Mouse (Mus musculus) right cerebral cortex, postnatal 14 days (tissue): Measurements from ENCODE around the gene Mnx1.

Source experiments
- DNase-seq: peaks from one replicate; pipeline ENCODE4 v3.0.0; 2022

The Mnx1 gene

DNA sequence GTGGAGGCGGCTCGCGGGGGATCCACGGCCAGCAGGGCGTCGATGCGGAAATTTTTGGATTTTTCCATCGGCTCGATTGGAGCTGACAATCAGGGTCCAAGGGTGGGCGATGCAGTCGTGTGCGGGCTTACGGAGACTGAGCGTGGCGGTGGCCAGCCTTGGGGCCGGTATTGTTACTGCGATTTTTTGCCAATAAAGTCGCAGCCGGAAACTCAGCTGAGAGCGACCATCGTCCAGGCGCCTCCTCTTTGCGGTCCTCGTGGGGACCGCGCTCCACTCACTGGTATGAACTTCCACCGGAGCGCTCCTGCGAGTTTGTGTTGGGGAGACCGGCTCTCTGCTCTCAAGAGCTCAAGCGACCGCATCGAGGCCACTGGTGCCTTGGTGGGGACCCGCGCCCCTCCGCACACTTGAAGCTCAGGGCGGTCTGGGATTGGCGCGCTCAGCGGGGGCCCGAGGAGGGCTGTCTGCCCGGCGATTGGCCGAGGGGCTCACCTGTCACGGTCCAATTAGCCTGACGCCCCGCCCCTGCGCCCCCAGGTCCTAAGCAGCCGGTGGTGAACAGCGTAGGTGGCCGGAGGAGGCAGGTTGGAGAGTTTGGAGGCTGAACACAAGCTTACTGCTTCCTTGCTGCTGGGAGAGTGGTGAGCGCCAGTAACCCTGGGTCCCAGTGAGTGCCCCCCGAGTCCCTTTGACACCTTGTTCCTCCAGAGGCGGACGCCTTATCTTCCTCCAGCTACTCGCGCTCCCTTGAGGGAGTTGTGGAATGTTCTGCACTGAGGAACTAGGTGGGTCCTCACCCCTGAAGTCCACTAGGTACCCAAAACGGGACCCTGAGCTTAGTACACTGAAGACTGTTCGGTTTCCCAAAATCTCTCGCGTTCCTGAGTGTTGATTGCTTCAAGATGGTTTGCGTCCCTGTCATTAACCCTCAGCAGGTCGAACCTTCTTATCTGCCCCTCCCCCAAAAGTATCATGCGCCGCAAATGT, at the start of gene Mnx1:
Gene Mnx1, minus strand, starts transcription at position 263 of the 990 bp plus-strand sequence.
- DNase-seq = no peak

DNA sequence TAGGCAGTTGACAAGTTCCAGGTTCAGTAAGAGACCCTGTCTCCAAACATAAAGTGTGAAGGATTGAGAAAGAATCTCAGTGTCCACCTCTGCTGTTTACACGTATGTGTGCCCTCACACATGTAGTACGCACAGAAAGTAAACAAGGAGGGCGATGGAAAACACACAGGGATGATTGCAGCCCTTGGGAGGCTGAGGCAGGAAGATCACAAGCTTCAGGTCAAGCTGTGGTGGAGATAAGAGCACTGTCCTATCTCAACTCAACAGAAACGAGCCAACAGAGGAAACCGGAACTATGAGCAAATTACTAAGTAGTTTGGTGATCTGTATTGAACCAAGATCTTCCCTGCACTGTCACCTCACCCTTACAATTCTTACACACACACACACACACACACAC, 38.2 kb upstream of the Mnx1 start:
- no peak for DNase-seq

DNA sequence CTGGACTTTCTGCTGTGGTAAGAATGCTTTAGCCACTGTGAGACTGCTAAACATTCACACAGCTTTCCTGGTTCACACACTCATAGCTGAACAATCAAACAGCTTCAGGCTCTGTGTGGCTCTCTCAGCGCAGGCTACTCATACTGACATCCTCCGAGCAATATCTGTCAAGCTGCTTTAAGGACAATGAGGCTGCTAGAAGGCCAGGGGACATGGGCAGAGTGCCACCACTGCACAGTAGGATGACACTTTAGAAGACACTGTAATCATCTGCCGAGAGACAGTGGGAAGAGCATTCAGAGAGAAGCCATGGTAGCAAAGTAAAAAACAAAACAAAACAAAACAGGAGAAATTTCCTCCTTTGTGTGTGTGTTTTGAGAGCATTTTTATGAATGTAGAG, 37.6 kb upstream of the Mnx1 start:
- no peak for DNase-seq

DNA sequence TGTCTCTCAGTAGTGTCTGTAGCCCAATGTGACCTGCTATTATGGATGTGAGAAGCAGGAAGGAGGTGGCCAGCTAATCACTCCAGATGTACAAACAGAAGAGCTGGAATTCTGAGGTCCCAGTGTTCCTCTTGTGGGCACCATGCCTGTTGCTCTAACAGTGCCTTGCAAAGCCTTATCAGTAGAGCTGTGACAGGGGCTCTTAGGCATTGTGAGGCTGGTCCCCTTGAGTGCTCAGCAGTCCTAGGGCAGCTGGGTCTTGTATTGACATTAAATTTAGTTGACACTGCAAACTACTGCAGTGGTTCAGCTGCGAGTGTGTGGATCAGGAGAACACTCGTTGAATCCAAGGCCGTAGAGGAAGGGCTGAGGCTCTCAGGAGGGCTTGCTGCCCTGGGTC, 28.7 kb upstream of the Mnx1 start:
- no peak for DNase-seq

DNA sequence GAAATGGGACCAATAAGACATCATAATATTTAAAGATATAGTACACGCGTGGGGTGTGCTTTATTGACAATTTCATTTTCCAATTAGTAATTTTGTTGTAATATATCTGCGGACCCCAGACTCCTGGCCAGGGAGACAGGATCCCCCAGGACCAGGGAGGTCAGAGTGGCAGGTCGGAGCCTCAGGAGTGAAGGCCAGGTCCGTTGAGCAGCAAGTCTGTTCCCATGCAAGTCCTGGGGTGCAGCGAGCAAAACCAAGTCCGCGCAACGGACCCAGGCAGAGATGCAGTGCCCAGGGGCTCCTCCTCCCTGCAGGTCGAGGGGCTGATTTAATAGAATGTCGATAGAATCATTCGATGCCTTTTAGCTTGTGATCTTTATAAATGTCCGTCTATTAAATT, 9.1 kb upstream of the Mnx1 start:
- DNase-seq = no peak

DNA sequence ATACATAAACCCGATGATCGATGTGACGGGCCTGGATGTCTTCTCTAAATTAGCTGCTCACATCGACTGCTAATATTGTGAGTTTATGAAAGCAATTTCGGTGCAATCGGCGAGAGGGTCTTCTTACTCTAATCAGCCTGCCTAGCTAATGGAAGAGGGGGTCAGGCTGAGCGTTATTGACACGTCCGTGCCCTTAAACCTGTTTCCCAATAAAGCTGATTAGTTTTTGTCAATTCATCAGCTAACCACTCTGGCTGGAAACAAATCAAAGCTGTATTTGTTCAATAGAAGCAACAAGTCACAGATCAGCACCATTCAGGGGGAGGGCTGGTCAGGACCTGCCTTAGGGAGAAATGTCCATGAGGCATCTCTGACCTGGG, 7.7 kb upstream of the Mnx1 start:
- no peak for DNase-seq

DNA sequence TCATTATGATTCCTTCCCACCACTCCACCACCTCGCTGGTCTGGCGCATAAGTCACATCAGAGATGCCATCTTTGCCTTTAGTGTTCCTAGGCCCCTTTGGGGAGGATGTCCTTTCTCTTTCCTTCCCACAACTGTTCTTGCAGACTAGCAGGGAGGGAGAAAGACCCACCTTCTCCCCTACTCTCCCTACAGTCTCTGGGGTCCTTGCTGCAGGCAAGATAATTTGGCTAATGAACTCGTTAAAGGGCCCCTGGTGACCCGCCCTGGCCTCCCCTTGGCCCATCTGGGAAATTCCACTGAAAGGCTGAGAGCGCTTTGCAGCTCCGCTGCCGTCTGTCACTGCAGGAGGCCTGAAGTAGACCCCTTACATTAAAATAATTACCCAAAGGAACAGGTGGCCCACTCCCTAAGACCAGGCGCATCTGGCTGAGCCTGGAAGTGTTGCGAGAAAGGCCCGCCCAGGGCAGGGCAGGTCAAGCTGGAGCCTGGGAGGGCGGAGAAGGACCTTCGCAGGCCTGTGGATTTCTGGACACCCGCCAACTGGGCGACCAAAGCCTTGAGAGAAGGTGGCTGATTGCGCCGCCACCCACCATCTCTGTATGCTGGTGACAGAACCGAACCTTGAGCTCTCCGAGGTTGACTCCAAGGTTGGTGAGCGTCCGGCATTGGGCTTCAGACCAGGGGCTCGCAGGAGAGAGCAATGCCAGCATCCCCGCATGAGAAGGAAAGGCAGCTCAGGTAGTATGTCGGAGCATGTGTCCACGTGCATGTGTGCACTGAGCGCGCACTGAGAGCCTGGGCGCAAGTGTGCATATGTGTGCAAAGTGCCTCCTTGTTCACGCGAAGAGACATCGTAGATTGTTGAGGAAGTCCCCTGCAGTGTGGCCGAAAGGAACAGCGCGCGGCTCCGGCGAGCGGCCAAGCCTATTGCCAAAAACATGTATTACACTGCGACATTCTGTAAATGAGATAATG, 7.0 kb upstream of the Mnx1 start:
- DNase-seq = no peak

DNA sequence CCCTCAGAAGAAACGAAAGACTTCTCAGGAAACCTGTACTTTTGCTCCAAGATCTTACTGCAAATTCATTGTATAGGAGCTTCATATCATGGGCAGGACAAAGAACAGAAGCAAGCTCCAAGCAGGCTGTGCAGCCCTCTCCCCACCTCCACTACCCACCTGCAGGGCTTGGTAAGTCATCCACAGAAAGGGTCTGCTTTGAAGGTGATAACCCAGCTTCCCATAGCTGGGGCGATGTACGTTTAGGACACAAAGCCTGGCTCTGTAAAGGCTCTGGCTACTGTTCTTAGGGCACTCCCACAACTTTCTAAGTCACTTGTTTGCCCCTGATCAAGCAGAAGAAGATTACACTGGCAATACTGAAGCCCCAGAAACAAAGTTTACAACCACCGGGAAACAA, 5.5 kb upstream of the Mnx1 start:
- DNase-seq = no peak

DNA sequence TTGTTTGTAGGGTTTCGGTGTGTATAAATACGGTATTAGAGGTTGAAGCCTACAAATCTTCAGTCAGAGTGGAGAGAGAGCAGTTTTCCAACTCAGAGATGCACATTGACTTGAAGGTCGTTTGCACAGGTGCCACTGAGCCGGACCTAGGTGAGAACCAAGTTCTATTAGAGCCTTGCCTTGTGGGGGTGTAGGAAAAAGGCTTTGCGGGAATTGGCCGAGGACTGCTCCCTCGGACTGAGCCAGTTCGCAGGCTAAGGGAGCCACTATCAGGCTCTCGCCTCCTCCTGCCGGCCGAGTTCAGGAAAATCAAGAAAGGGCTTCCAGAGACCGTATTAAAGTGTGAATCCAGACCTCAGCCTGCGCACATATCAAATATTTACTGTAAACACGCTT, 926 bp upstream of the Mnx1 start:
- no peak for DNase-seq

DNA sequence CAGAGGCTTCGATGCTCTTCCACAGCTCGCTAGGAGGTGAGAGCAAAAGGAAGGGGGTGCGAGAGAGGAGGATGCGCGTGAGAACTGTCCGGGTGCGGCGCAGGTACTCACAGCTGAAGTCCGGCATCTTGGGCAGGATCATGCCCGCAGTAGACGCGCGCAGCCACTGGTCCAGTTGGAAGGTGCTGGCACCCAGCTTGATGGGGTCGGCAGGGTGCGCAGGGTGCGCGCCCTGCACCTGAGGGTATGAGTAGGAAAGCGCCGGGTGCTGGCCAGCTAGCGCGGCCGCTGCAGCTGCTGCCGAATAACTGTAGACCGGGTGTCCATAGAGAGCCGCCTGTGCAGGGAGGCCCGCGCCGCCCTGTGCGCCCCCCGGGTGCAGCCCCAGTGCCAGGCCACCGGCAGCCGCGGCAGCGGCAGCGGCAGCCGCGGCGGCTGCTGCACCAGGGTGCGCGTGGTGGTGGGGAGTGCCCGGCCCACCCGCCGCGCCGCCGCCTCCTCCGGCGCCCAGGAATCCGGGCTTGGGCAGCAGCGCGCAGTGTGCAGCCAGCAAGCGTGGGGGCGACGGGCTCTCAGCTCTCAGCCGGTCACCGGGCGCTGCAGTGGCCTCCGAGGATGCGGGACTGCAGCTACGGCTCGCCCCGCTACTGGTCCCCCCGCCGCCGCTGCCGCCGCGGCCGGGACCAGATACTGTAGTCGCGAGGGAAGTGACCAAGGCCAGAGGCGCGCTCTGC, 629 bp downstream of the Mnx1 start:
- DNase-seq = no peak

DNA sequence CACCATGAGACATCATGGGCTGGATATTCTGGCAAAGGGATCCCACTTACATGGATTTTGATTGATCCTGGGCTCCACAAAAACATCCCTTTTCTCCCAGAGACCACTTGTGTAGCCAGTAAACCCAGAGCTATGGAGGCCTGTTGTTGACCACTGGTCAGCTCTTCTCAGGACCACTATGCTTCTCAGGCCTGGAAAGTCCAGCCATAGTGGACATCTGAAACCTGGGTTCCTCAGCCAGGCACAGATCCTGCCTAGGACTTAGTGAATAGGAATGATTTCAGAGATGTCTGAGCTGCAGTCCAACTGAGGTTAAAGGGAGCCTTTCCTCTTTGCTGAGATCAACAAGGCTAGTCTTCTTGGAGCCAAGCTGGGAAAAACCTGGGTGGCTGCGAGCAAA, 2.2 kb downstream of the Mnx1 start:
- no peak for DNase-seq

DNA sequence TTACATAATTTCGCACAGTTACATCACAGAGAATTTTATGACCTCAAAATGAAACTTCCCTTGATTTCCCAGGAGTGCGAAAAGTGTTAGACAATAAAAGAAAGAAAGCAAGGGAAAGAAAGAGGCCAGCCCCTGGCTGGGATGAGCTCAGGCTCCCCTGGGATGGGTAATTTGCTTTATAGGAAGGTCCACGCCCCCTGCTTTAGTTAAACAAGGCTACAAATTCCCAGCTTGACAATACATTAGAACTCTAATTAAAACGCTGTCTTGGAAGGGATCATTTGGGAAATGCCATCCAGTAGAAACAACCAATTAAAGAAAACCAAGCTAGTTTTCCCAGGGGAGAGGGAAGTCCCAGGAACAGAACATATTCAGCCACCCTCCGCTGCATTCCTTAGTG, 2.7 kb downstream of the Mnx1 start:
- DNase-seq = no peak

DNA sequence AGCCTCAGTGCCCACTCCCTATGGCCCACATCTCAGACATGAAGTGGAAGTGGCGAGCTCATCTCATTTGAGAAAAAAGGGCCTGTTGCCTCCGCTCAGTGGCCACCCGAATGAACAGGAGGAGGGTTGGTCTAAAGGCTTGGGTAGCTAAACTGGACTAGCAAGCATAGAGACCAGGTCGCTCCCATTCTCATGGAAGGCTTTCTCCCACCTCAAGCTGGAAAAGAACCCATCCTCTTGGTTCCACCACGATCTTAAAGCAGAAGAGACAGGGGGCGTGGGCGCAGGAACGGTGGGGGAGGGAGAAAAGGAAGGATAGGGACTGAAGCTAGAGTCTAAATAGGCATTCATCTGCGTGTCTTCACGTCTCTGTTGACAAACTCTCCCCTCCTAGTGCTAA, 3.2 kb downstream of the Mnx1 start:
- DNase-seq = no peak

DNA sequence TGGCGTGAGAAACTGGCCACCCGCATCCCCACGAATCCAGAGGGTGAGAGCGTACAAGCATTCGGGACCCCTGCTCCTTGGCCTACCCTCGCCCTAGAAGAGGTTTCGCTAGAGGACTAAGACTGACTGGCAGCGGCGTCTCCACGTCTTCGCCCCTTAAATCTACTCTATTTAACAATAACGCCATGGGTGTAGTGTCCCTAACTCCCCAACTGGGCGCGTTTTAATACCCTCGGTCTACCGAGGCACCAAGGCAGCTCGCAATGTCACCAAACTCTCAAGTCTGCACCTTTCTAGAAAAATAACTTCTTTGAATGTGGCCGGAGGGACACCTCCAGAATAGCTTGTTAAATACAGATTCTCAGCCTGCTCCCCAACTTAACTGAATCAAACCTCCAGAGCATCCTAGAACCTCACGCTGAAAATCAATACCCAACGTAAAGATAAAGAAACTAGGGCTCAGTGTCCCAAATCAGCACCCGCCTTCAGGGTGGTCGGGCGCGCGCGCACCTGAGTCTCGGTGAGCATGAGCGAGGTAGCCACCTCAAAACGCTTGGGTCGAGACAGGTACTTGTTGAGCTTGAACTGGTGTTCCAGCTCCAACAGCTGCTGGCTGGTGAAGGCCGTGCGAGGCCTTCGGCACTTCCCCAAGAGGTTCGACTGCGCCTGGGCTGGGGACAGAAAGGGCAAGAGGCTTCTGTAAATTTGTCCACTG, 3.9 kb downstream of the Mnx1 start:
- DNase-seq = no peak

DNA sequence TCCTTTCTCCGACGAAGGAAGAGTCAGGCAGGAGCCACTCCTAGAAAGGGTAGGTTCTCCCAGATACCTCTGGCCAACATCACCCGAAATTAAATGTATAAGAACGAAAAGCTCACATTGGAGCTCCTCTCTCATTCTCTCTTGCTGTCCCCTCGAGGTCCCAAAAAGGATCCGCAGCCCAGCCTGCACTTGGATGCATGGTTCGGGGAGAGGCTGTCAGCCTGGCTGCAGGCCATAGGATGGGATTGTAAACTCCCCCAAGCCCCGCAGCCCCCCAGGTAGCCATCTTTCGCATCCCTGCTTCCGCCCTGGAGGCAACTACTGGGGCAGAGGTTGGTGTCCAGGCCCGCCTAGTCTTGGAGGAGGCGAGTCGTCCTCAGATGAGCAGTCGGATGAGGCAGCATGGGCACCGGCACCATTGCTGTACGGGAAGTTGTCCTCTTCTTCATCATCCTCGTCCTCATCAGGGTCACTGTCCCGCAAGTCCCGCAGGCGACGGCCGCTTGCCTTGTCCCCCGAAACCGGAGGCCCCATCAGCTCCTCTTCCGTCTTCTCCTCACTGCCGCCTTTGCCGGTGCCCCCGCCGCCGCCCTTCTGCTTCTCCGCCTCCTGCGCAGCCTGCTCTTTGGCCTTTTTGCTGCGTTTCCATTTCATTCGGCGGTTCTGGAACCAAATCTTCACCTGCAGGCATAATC, 4.6 kb downstream of the Mnx1 start:
- DNase-seq = no peak

DNA sequence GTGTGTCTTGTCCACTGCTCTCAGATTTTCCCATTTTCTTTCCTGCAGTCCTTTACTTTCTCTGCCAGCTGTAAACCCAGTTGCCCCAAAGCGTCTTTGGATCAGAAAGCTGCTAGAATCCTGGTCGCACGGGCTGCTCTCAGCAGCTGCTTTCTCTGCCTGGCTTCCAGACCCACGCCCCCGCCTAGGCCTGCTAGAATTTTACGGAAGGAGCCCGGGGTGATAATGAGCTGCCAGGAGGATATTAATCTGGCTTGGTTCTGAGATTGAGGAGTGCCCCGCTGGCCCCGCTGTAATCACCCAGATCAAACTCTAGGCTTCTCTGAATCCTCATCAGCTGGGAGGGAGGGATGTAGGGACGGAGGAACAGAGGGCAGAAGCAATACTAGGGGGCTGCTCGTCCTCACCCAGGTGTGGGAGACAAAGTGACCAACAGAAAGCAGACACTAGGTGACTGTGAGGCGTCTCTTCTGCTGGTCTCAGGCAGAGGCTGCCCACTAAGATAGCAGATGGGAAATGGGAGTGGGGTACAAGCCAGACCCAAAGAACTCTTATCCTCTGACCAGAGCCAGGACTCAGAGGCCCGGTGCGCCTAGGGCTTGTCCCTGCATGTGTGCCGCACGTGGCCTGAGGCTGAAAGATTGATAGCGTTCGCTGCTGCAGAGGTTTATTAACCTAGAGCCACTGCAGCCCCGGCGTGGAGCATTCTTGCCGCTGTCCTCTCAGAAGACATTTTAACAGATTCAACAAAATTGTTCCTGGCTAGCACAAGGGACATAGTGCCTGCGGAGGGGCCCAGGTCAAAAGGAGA, 6.2 kb downstream of the Mnx1 start:
- DNase-seq = no peak

DNA sequence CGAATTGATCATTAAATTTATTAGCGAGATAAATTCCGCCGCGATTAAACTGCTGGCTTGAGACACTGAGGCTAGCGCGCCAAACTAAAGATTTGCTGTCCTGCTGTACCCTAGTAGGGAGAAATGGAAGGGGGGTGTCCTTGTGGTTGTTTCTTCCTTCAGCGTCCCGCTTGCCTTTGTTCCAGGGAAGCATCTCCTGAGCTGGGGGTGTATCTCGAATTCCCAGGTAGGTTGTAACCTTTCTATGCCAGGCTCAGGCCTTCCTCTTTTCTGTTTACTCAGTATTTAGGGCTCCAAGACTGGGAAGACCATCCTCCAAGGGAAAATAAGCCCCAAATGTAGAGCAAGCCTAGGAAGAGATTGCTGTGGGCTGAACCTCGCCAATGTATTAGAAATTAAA, 6.9 kb downstream of the Mnx1 start:
- DNase-seq = no peak

DNA sequence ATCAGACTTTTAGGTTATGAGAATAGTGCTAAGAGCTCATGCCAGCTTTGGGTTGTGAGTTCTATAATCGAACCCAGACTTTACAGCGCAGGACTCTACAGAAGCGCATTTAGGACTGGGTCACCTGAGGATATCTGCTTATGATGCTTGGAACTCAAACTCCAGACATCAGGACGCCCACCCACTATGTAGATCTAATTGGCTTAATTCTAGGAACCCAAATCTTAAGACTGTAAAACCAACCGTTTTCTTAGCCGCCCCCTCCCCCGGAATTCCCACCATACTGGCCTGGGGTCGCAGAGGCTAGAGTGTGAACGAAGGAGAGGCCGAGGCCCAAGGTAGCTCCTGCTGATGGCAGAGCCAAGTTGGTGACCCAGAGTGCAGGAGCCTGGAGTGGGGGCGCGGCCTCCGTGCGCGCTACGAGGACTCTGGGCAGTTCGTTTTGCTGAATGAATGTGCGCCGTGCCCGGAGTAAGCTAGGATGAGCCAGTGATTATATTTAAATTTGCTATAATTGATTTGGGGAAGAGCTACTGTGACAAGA, 7.3 kb downstream of the Mnx1 start:
- DNase-seq = no peak

DNA sequence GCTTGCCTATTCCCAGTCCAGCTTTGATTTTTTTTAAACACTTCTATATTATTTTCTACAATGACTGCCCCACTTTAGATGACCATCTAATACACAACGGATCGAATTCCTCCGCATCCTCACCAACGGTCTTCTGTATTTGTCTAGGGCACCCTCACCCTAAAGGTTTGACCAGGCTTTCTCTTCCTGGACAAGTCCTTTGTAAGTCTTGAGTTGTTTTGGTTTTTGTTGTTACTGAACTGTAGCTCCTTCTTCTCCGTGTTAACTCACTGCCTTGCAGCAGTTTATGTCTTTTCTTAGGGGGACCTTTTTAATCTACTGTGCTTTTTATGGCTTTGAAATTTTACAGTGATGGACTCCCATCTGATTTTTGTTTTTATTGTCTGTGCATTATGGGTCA, 8.0 kb downstream of the Mnx1 start:
- DNase-seq = no peak

DNA sequence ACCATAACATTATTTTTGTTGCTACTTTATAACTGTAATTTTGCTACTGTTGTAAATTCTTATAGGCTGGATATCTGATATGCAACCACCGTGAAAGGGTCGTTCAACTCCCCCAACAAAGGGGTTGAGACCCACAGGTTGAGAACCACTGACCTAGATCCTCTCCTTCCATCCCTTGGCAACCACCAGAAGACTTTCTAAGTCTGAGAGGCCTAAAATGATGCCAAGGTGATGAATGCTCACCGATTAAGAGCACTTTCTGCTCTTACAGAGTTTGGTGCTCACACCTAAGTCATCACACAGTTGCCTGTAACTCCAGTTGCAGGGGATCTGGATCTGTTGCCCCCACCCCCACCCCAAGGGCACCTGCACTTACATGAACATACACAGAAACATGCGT, 8.8 kb downstream of the Mnx1 start:
- no peak for DNase-seq
